Mouse (Mus musculus): ENCODE measurements around the gene Kyat1.
"Not testable (repeated sequence)": the region's sequence is repeated elsewhere in the genome, so short reads cannot be mapped to it uniquely, and the experiment has no call there.

Gene Kyat1

DNA sequence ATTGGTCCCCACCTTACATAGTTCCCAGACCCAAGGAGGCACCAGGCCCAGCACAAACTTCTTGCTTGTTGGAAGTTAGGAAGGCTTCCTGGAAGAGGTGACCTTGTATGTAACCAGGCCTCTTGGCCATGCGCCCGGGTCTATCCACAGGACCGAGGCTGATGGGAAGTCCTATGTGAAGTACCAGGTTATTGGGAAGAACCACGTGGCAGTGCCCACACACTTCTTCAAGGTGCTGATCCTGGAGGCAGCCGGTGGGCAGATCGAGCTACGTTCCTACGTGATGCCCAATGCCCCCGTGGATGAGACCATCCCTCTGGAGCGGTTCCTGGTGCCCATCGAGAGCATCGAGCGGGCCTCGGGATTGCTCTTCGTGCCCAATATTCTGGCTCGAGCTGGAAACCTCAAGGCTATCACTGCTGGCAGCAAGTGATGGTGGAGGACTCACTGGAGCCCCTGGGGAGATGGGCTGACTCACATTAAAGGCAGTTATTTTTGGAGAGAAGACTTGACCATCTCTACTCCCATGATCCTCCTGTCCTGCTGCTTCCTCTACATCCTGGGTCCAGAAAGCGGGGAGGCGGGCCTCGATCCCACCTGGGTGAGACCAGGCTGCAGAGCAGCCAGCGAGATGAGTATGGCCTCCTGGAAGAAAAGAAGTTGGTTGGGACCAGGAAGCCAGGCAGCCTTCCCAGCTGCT, 32.0 kb downstream of the Kyat1 start:
- DNase-seq (ENCODE audit: low read depth, low spot score), result no peak

DNA sequence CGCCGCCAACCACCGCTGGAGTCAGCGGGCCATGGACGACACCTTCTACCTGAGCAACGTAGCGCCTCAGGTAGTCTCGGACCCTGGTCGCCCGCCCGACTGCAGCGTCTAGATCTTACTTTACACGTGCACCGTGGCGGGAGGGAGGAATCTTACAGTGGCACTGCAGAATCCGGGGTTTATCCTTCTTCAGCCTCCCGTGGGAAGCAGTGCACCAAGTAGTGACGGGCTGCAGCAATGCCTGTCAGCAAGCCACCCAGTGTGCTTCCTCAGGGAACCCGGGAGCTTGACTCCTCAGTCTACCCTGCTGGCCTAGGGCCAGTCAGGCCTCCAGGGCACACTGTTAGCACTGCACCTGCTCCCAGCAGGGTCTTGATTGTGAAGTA, 33.7 kb downstream of the Kyat1 start:
- no peak for DNase-seq (ENCODE audit: low read depth, low spot score)

DNA sequence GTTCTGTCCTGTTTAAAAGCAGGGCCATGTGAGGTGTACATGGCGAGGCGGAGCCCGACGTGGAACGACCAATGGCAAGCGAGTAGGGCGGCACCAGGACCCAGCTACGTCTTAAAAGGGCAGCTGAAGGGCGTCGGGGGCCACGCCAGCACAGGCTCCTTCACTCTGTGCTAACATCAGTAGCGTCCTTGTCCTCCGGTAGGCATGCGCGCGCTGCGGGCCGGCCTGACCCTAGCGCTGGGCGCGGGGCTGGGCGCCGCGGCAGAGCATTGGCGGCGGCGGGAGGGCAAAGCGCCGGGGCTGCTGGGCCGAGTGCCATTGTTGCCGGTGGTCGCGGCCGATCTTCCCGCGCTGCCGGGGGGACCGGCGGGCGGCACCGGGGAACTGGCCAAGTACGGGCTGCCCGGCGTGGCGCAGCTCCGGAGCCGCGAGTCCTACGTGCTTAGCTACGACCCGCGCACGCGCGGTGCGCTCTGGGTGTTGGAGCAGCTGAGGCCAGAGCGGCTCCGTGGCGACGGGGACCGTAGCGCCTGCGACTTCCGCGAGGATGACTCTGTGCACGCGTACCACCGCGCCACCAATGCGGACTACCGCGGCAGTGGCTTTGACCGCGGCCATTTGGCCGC, 34.2 kb downstream of the Kyat1 start, which contains the start of gene Endog:
Gene Endog, plus strand, starts transcription at position 123 of the 626 bp plus-strand sequence.
- DNase-seq (ENCODE audit: low read depth, low spot score), result peak; percentile 87

DNA sequence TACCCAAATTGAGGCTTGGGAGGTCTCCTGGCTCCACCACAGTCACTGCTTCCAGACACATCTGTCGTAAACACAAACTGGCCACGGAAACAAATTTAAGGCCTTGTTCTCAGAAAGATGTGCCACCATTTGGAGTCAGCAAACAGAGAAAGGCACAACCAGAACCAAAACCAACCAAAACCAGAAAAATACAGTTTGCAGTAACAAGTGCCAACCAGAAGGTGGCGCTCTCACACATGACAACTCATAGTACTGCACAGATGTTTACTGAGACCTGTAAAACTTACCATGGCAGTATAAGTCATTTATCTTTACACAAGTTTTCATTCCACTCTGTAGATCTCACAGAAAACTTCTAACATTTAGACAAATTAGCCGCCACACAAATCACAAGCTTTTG, 39.0 kb downstream of the Kyat1 start:
- DNase-seq (ENCODE audit: low read depth, low spot score), result peak; percentile 29

DNA sequence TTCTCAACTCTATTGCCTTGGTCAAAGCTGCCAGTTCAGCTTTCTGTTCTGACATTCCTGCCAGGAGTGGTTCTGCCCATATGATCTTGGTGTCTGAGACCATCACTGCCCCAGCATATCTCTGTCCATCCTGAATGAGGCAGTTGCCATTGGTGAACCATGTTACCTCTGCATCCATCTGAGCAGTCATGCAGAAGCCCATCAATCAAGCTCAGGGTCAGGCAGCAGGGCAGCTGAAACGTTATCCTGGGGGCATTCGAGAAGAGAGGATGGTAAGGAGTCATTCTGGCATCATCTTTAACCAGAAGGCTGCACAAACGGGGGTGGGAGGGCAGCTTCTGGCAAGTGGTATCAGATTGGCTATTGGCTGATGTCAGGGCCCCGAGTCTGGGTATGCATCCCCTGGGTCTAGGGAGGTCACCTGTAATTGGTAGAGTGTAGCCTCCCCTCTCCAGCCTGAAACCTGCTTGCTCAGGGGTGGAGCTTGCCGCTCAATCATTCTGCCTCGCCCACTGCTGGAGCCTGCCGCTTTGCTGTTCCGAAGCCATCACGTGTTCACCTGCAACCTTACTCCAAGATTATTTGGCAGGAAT, 41.2 kb downstream of the Kyat1 start:
- DNase-seq (ENCODE audit: low read depth, low spot score), result no peak

DNA sequence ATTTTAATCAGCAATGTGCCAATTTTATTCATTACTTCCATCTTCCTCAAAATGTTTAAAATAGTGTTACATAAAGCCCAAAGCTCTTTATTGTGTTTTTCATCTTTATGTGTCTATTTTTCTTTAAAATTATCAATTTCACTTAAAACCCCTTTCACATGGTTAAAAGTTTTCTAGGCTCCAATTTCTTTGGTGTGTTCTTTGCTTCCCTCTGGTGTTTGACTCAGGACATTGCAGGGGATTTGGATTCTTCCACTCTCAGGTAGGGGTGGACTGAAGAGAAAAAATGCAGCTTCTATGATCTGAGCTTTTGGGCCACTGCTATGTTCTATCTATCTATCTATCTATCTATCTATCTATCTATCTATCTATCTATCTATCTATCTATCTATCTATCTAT, 43.8 kb downstream of the Kyat1 start:
- peak; percentile 67 for DNase-seq (ENCODE audit: low read depth, low spot score)

DNA sequence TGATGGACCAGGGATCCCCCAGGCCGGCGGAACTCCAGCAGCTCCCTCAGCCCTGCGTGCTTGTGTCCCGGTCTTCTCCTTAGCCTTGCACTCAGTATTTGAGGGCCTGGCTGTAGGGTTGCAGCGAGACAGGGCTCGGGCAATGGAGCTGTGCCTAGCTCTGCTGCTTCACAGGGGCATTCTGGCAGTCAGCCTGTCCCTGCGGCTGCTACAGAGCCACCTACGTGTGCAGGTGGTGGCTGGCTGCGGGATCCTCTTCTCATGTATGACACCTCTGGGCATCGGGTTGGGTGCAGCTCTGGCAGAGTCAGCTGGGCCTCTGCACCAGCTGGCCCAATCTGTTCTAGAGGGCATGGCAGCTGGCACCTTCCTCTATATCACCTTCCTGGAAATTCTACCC, 45.8 kb downstream of the Kyat1 start:
- not testable (repeated sequence) for DNase-seq (ENCODE audit: low read depth, low spot score)

DNA sequence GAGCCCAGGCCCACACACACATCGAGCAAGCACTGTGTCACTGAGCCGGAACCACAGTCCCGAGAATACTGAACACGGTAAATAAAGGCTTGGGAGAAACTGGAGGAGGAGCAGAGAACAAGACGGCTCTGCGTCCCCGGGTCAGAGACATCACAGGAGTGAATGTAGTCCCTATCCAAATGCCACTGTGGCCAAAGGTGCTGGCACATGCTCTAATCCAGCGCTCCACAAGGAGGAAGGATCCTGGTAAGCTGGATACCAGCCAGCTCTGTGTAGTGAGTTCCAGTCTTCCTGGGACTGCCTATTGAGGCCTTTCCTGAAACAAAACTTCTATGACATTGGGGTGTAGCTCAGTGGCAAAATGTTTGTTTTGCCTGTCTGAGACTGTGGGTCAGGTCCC, 53.0 kb downstream of the Kyat1 start:
- DNase-seq (ENCODE audit: low read depth, low spot score), result no peak

DNA sequence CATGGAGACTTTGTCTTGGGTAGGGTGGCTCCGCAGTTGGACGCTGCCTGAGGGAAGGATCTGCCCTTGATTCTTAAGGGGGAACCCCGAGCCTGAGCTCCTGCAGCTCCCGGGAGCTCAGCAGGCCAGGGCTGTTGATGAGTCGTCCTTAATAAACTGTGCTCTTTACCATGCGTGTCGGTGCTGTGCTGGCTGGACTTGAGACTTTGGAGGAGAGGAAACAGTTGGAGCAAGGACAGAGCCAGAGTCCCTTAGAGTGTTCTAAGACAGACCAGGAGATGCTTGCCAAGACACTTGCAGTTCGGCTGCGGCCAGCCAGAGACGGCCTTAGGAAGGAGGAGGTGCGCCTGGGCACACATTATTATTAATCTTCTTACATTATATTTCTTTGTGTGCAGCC, 53.8 kb downstream of the Kyat1 start:
- DNase-seq (ENCODE audit: low read depth, low spot score), result no peak

DNA sequence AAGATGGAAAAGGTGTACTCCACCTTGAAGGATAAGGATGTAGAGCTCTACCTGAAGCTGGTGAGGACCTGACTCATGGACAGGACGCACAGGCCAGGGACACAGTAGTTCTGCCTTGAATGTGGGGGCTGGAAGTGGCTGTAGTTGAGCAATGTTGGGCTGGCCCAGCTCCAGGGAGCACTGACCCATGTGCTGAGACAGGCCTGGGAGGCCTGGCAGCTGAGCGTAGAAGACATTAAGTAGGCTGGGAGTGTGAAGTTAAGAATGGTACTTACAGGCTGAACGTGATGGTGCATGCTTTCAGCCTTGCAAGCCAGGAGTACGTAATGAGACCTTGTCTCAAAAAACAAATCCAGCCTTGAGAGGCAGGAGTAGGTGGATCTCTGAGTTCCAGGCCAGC, 58.2 kb downstream of the Kyat1 start:
- no peak for DNase-seq (ENCODE audit: low read depth, low spot score)

DNA sequence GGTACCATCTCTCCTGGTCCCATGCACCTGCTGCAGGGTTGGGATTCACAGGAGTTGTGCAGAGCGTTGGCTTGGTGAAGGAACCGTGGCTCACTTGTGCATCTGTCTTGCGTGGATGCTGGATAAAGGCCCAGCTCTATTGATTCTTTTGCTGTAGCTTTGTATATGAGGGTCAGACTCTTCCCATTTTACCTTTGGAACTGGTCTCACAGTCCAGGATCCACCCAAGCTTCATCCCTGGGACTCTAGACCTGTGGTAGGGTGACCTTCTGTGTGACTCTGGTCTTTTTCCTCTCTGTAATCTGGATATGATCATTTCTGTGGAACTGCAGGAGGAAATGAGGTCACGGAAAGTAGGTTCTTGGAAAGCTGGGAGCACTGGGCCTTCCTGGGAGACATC, 61.2 kb downstream of the Kyat1 start:
- DNase-seq (ENCODE audit: low read depth, low spot score), result no peak

DNA sequence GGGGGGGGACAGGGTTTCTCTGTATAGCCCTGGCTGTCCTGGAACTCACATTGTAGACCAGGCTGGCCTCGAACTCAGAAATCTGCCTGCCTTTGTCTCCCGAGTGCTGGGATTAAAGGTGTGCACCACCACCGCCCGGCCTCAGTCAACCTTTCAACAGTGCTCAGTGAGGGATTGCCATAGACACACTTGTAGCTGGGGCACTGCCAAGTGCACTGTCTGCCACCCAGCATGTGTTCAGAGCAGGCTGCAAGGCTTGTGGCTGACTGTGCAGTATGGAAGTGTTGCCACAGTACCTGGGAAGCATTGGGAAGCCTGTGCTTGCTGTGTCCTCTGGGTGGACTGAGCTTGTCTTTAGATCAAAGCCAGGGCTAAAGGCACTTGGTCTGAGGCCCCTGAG, 65.6 kb downstream of the Kyat1 start:
- not testable (repeated sequence) for DNase-seq (ENCODE audit: low read depth, low spot score)

DNA sequence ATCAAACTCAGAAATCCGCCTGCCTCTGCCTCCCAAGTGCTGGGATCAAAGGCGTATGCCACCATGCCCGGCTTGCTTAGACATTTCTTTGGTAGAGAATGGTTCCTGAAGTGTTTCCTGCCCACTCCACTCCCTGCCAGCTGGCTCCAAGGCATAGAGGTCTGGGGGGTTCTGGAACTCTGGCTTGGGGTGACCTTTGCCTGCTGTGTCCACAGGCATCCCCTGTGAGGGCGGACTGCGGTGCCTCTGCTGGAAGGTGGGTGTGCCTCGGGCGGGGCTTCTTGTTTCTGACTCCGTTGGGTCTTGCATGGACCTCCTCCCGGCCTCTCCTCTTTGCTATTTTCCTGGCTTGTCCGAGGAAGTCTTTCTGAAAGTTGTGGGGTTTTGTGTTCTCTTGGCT, 69.2 kb downstream of the Kyat1 start:
- no peak for DNase-seq (ENCODE audit: low read depth, low spot score)
